Mouse (Mus musculus) myocyte (in vitro differentiated cells): ENCODE data around the gene Smim24. TPM values are rescaled to one million over a fixed set of nuclear protein-coding genes. Genes with fewer than 3 reads are reported as not detected.

Experiments
- H3K27me3 ChIP-seq: one replicate; pipeline ENCODE4 v1.6.1; 2011; ENCODE audit not compliant: control insufficient read depth, insufficient read depth, insufficient read length
- H3K36me3 ChIP-seq: one replicate; pipeline ENCODE4 v1.6.1; 2011; ENCODE audit not compliant: control insufficient read depth, insufficient read depth
- H3K4me2 ChIP-seq: one replicate; pipeline ENCODE4 v1.6.1; 2011; ENCODE audit warnings: low read depth, control low read depth
- H3K4me3 ChIP-seq: one replicate; pipeline ENCODE4 v1.5.1; 2011; ENCODE audit warnings: mild to moderate bottlenecking, control low read depth, moderate library complexity
- H3K79me2 ChIP-seq: one replicate; pipeline ENCODE4 v1.6.1; 2011; ENCODE audit not compliant: control insufficient read depth, insufficient read depth
- H3ac ChIP-seq: one replicate; pipeline ENCODE4 v1.6.1; 2011; ENCODE audit not compliant: control insufficient read depth, insufficient read length
- CEBPB ChIP-seq: IDR thresholded peaks from 2 replicates; pipeline ENCODE4 v1.6.1; 2011; ENCODE audit warnings: mild to moderate bottlenecking, moderate library complexity; ENCODE audit not compliant: poor library complexity, insufficient read depth, severe bottlenecking
- E2F4 ChIP-seq: IDR thresholded peaks from one replicate; pipeline ENCODE4 v1.6.1; 2011; ENCODE audit warnings: mild to moderate bottlenecking, control low read depth, moderate library complexity; ENCODE audit not compliant: insufficient read depth
- MAX ChIP-seq: IDR thresholded peaks from one replicate; pipeline ENCODE4 v1.6.1; 2011; ENCODE audit warnings: low read depth, mild to moderate bottlenecking, control low read depth
- MYOD1 ChIP-seq, 3 experiments: IDR thresholded peaks; one replicate each; pipeline ENCODE4 v1.6.1; 2011; ENCODE audit warnings: control low read depth in 2 of 3, low read depth in 2 of 3, mild to moderate bottlenecking in 2 of 3, moderate library complexity in 1 of 3; ENCODE audit not compliant: insufficient read length in 2 of 3, control insufficient read depth in 1 of 3
- MYOG ChIP-seq, 3 experiments: IDR thresholded peaks; one replicate each; pipeline ENCODE4 v1.6.1; 2011; ENCODE audit warnings: control low read depth in 2 of 3, low read depth in 2 of 3, mild to moderate bottlenecking in 2 of 3; ENCODE audit not compliant: insufficient read length in 2 of 3, control insufficient read depth in 1 of 3, insufficient read depth in 1 of 3
- POLR2A ChIP-seq: IDR thresholded peaks from one replicate; pipeline ENCODE4 v1.6.1; 2011; ENCODE audit warnings: low read depth, mild to moderate bottlenecking, control low read depth, moderate library complexity; ENCODE audit not compliant: insufficient read length
- POLR2AphosphoS2 ChIP-seq: IDR thresholded peaks from one replicate; pipeline ENCODE4 v1.6.1; 2011; ENCODE audit warnings: low read depth, control low read depth; ENCODE audit not compliant: insufficient read length
- REST ChIP-seq: IDR thresholded peaks from one replicate; pipeline ENCODE4 v1.6.1; 2011; ENCODE audit warnings: mild to moderate bottlenecking, control low read depth, moderate library complexity; ENCODE audit not compliant: insufficient read depth, insufficient read length
- SRF ChIP-seq: IDR thresholded peaks from one replicate; pipeline ENCODE4 v1.6.1; 2011; ENCODE audit warnings: low read depth; ENCODE audit not compliant: control insufficient read depth, insufficient read length
- TCF12 ChIP-seq: IDR thresholded peaks from one replicate; pipeline ENCODE4 v1.6.1; 2011; ENCODE audit warnings: mild to moderate bottlenecking, control low read depth; ENCODE audit not compliant: poor library complexity, insufficient read depth, severe bottlenecking
- TCF3 ChIP-seq: IDR thresholded peaks from one replicate; pipeline ENCODE4 v1.6.1; 2011; ENCODE audit warnings: low read depth, control low read depth; ENCODE audit not compliant: insufficient read length
- USF1 ChIP-seq: IDR thresholded peaks from one replicate; pipeline ENCODE4 v1.6.1; 2011; ENCODE audit warnings: low read depth, mild to moderate bottlenecking, control low read depth, moderate library complexity
- polyA plus RNA-seq: library from polyadenylated mRNA; unstranded; fragments of >200 nt; fragmentation: generic; extraction: Trizol; gene quantifications from one replicate; pipeline ENCODE4 v1.2.1, GENCODE M21; 2012; ENCODE audit warnings: missing spikeins

Gene Smim24
- polyA plus RNA-seq, 1 experiment: 0.30 TPM

DNA sequence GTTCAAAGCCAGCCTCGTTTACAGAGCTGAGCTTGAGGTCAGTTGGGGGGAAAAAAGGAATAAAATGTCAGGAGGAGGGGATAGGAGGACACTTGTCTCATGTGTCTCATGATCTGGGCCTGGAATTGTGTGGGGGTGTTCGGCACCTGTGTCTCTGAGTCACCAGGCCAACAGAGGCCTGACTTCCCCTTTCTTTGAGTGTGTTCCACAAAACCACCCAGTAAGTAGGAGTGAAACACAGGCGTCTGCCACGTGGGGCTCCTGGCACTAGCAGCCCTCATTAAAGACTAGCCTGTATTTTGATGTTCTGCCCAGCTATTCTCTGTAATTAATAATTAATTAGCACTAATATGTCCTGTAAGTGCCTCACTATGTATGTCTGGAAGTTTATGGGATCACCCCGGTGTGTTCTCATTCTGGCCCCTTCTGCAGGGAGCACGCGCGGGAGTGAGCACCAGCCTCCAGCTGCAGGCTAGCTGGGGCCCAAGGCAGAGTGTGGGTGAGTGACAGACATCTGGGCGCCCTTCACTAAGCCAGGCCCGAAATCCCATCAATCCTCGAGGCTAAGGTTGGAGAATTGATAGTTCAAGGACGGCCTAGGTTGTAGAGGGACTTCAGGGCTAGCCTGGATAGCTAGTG, 36.4 kb upstream of the Smim24 start:
- TF ChIP-seq POLR2A (no peak), TCF3 (no peak), REST (no peak), MYOD1 (IDR thresholded peaks at IDR 0.05; ENCODE audit: control insufficient read depth in 1 of 3, insufficient read length in 2 of 3, low read depth in 2 of 3) (peak in 2 of 3 experiments; percentile 44 to 88), CEBPB (no peak), TCF12 (no peak), POLR2AphosphoS2 (no peak), MYOG (IDR thresholded peaks at IDR 0.05; ENCODE audit: control insufficient read depth in 1 of 3, insufficient read depth in 1 of 3, insufficient read length in 2 of 3, low read depth in 2 of 3) (peak in 1 of 3 experiments; percentile 75)
- peak overlapping the region; percentile 55 for H3K4me3 ChIP-seq
- H3K79me2 ChIP-seq: peaks cover 5% of the 10 kb centered on the region
- peak overlapping the region; percentile 80 for H3K4me2 ChIP-seq
- H3K36me3 ChIP-seq: no peaks in the 10 kb centered on the region
- no peak overlapping the region for H3ac ChIP-seq
- H3K27me3 ChIP-seq: no peaks in the 10 kb centered on the region

DNA sequence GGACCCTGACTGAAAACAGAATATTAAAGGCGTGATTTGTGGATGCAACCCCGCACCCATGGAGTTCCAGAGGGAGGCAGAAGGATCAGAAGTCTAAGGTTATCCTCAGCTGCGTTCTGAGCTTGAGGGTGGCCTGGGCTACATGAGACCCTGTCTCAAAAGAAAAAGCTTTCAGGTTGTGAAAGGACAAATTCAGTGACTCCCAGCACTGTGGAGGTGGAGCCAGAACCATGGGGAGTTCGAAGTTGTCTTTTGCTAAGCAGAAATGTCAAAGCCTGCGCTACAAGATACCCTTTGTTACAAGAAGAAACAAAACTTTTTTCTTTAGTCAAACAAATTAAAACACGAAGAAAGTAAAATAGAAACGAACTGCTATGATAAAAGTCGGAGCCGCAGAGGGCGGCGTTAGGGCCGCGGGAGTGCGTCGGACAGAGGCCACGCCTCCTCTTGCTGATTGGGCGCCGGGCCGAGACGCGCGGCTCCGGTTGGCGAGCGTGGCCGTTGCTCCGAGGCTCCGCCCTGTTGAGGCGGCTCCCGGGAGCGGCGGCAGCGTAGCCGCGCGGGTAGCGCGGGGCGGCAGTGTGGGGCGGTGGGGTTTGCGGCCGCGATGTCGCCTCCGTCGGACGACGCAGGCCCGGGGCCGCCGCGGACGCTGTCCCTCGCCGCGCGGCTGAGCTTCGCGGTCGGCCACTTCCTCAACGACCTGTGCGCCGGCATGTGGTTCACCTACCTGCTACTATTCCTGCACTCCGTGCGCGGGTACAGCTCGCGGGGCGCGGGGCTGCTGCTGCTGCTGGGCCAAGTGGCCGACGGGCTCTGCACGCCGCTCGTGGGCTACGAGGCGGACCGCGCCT, 35.6 kb upstream of the Smim24 start, which contains the start of gene Mfsd12:
Gene Mfsd12 (plus strand): TSS at position 501 of the 854 bp plus-strand sequence.
- H3K4me2 ChIP-seq: peak within 1 kb of the TSS; percentile 92
- H3ac ChIP-seq: peak within 1 kb of the TSS; percentile 25
- peak within 1 kb of the TSS; percentile 55 for H3K4me3 ChIP-seq
- H3K36me3 ChIP-seq: no peaks in the 10 kb centered on the region
- peaks cover 5% of the 10 kb centered on the region for H3K79me2 ChIP-seq
- TF ChIP-seq POLR2AphosphoS2: peak; percentile 86
- TF ChIP-seq USF1: no peak
- no peak for TF ChIP-seq CEBPB
- TF ChIP-seq POLR2A: peak; percentile 95
- TF ChIP-seq MYOD1 (IDR thresholded peaks at IDR 0.05; ENCODE audit: control insufficient read depth in 1 of 3, insufficient read length in 2 of 3, low read depth in 2 of 3): peak in 1 of 3 experiments; percentile 35
- no peak for TF ChIP-seq TCF3
- TF ChIP-seq SRF: peak; percentile 64
- TF ChIP-seq MYOG (IDR thresholded peaks at IDR 0.05; ENCODE audit: control insufficient read depth in 1 of 3, insufficient read depth in 1 of 3, insufficient read length in 2 of 3, low read depth in 2 of 3): peak in 1 of 3 experiments; percentile 25
- no peak for TF ChIP-seq REST
- no peak for TF ChIP-seq TCF12
- no peak for TF ChIP-seq E2F4
- TF ChIP-seq MAX: no peak
- no peaks in the 10 kb centered on the region for H3K27me3 ChIP-seq

DNA sequence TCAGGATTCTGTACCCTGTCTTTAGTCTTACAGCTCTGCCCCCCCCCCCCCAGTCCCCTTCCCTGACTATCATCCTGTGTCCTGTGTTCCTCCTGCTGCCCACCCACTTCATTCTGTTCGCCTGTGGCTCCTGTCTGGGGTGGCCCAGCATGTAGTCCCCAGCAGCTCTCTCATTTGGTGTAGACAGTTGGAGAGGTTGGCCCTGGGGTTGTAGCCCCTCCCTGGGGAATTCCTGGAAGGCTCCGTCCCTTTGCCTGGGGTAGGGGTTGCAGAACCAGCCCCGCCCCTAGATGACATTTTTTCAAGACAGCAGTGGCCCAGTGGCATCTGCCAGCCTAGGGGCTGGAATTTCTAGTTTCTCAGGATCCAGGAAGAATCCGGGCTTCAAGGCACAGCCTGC, 34.6 kb upstream of the Smim24 start:
- H3K4me2 ChIP-seq: peak overlapping the region; percentile 92
- peak overlapping the region; percentile 25 for H3ac ChIP-seq
- no peaks in the 10 kb centered on the region for H3K27me3 ChIP-seq
- no peaks in the 10 kb centered on the region for H3K36me3 ChIP-seq
- peaks cover 5% of the 10 kb centered on the region for H3K79me2 ChIP-seq
- H3K4me3 ChIP-seq: peak overlapping the region; percentile 55
- no peak for TF ChIP-seq TCF12
- TF ChIP-seq POLR2AphosphoS2: no peak
- TF ChIP-seq USF1: no peak
- no peak for TF ChIP-seq TCF3
- TF ChIP-seq MYOG (IDR thresholded peaks at IDR 0.05; ENCODE audit: control insufficient read depth in 1 of 3, insufficient read depth in 1 of 3, insufficient read length in 2 of 3, low read depth in 2 of 3): peak in 1 of 3 experiments; percentile 40

DNA sequence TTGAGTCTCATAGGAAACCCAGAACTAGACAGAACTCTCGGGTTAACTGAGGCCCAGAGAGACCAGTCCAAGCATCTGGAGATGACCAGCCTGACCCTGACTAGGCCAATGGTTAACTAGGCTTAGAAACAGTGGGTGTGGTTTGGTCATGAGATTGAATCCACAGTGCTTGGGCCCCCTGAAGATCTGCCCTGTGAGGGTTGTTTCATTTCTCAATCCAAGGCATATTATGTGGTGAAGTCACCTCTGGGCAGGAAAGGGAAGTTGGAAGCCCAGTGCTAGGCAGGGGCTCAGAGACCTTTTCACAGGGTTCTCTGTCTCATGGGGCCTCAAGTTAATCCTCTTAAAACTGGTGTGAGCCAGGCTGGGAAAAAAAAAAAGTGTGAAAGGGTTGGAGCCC, 34.0 kb upstream of the Smim24 start:
- no peak for TF ChIP-seq MYOD1 (IDR thresholded peaks at IDR 0.05; ENCODE audit: control insufficient read depth in 1 of 3, insufficient read length in 2 of 3, low read depth in 2 of 3)
- TF ChIP-seq CEBPB: no peak
- no peak for TF ChIP-seq SRF

DNA sequence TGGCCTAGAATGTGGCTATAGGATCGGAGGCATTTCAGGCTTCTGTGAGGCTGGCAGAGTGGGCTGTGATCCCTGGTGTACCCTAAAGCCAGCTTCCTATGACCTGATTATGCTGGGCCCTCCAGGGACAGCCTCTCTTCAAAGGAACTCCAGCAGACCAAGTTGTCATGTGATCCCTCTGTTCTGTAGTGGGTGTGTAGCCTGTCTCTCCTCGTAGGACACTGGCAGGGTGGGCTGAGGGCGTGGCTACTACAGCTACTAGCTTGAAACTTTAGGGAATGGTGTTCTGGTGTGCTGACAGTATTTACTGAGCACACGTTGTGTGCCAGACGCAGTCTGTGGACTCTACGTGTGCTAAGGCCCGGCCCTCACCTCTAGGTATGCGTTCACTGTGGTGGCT, 32.1 kb upstream of the Smim24 start:
- Histone ChIP-seq H3K79me2 (peaks cover 5% of the 10 kb centered on the region), H3K4me3 (no peak overlapping the region), H3ac (no peak overlapping the region), H3K27me3 (no peaks in the 10 kb centered on the region), H3K36me3 (no peaks in the 10 kb centered on the region), H3K4me2 (peak overlapping the region; percentile 44)
- TF ChIP-seq MAX (no peak), USF1 (peak; percentile 39), POLR2AphosphoS2 (no peak), MYOG (IDR thresholded peaks at IDR 0.05; ENCODE audit: control insufficient read depth in 1 of 3, insufficient read depth in 1 of 3, insufficient read length in 2 of 3, low read depth in 2 of 3) (no peak), CEBPB (no peak), REST (no peak)

More for the DNA sequence above, 34.0 kb upstream of the Smim24 start:
- Histone ChIP-seq H3K36me3 (no peaks in the 10 kb centered on the region), H3K4me2 (peak overlapping the region; percentile 92), H3K79me2 (peaks cover 5% of the 10 kb centered on the region), H3ac (no peak overlapping the region), H3K27me3 (no peaks in the 10 kb centered on the region), H3K4me3 (peak overlapping the region; percentile 55)
